Mouse (Mus musculus): Measurements from ENCODE around the gene Brinp1.

Brinp1 gene

DNA sequence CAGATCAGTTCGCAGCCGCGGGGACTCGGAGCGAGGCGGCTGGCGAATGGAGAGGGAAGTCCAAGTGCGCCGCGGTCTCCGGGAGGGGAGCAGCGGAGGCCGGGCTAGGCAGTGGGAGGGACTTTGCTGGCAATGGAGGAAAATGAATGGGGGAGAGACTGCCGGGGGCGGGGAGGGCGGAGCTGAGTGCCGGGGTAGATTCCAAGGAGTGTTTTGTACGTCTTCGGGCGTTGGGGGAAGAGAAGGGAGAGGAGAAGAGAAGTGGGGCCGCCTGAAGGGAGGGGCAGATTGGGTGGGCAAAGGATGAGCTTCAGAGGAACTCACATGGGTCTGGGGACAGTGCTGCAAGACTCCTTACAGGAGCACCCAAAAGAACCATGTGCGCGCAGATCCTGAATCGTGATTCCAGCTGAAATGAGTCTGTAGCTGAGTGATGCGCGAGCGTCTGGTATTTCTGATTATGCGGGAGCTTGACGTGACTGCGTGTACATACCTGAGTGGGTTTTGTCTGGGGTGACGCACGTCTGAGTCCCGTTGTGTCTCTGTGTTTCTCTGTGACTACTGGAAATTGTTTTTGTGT is at the start of gene Brinp1:
Gene Brinp1 (minus strand): TSS at position 76 of the 580 bp plus-strand sequence.
- DNase-seq (ENCODE audit: low read depth, low spot score) = peak; percentile 73

DNA sequence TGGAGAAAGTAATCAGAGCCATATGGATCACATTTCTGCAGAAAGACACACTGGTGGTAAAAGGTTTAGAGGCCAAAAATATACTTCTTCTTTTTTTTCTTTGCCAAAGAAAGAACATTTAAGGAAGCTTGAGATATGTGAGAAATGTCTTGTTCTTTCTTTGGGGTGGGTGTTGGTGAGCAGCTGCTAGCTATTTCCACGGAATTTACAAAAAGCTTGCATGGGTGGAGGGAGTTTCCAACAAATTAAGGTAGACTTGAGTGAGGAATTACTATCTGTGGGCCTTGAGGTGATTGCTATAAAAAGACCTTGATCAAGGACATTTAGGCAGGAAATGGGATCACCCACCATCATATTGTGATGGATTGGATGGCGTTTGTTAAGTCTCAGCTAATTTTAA is 3.1 kb upstream of the Brinp1 start:
- DNase-seq (ENCODE audit: low read depth, low spot score) = no peak

DNA sequence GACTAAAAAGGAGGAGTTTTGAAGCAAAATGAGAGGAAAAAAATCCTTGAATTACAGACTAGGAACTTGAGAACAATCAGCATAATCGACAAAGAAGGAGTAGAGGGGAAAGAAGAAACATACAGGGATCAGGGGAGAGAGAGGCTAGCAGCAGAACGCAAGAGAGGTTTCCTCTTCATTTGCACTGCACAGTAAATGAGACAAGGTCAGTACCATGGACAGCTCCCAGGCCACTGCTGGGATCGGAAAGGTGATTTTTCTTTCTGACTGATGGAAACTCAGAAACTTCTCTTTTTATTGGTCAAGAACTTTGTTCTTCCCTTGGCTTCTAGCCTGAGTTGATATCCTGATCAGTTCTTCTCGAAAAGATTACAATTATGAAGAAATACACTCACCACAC is 1.4 kb upstream of the Brinp1 start:
- DNase-seq (ENCODE audit: low read depth, low spot score) = peak; percentile 88

DNA sequence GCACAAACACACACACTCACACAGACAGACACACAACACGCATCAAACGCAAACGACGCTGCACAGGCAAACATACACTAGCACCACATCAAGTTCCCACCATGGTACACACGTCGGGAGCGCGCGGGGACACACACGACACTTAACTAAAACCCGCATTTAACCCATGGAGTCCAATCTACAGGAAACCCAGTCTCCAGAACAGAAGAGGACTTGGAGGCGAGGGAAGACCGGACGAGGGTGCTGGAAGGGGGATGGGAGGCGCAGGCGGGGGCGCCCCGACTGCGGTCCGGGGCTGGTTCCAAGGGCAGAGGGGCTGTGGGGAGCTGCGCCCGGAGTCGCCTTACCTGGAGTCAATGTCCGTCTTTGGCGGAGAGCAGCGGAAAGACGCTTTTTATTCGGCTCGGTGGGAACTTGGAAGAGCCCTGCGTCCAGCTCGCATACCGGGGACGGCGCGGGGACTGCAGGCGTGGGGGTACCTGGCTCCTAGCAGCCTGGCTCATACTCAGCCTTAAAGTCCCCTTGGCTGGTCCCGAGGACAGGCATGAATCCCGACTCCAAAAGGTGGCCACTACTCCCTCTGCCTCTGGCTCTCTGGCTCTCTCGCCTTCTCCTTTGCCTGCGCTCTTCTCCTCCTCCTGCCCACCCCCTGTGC is 403 bp downstream of the Brinp1 start:
- DNase-seq (ENCODE audit: low read depth, low spot score) = no peak

DNA sequence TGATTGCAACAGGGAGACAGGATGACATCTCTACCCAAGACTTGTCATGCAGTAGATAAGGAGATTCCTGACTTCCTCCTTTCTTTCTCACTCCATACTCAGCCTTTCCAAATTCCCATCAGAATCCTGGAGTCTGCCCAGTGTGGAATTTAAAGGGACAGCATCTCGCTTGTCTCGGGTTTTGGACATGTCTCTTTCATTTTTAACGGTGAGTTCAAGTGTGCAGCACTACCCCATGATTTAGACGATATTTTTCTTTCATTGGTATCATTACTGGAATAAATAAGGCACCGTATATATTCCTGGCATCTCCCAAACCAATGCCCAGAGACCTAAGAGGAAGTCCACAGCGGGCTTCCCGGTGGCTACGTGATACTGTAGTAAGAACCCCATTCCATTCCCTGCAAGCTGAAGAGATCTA is 1.1 kb downstream of the Brinp1 start:
- DNase-seq (ENCODE audit: low read depth, low spot score) = no peak

DNA sequence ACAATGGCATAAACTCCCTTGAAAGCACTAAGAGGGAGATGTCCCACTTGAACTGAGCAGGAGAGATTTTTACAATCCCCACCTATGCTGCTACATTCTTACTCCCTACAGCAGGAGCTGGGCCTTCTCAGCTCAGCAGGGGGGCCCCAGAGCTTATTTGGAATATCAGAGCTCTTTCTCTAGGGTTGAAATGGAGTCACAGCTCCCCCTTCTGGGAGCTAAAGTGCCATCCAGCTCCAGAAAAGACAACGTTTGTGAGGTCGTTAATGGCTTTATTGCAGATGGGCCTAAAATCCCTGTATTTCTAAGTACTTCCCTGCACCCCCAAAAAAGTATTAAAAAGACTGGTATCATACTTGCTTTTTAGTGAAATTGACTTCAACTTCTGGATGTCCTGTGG is 3.6 kb downstream of the Brinp1 start:
- peak; percentile 57 for DNase-seq (ENCODE audit: low read depth, low spot score)

DNA sequence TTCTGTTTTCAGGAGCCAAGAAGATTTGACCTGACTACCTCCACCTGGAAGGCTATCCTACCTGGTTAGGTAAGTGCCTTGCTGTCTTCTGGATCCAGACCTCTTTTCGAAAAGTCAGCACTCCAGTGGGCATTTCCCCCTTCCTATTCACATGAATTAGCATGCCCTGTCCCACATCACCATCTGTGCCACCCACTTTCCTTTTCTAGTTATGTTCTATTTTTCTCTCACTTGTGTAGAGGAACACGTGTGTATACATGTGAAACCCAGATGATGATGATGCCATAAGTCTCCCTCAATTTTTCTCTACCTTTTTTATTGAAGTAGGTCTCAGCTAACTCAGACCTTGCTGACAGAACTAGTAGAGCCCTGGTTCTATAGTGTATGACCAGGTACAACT is 11.3 kb downstream of the Brinp1 start:
- DNase-seq (ENCODE audit: low read depth, low spot score) = no peak

DNA sequence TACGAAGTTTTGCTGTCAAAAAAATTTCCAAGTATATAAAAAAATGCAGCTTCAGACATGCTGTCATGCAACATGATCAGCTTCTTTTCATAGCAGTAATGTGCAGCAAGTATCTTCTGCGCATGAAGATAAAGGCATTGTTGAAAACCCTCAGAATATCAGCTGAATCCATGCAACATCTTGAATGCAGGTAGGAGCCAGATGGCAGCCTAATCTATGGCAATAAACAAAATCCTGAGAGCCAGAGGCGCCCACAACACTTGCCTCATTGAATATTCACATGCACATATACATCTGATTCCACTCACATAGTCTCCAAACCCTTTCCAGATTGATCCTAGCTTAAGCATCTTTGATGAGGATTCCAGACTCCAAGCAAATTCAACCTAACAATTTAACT is 24.2 kb downstream of the Brinp1 start:
- DNase-seq (ENCODE audit: low read depth, low spot score) = no peak

DNA sequence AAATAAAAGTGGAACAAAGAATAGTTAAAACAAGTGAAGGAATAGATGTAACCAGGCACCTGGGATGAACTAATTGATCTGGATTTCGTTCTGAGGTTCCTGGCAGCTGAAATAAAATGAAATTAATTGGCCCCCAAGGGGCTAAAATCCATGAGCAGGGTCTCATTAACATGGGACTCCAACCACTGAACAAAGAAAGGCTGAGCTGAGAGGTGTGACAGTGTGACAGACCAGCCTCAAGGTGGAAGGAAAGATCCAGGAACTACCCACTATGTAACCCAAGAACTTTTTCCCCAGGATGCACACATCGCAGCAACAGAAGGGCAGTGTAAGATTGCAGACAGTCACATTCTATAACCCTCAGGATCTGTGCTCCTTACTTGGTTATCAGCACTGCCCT is 28.1 kb downstream of the Brinp1 start:
- peak; percentile 8 for DNase-seq (ENCODE audit: low read depth, low spot score)

DNA sequence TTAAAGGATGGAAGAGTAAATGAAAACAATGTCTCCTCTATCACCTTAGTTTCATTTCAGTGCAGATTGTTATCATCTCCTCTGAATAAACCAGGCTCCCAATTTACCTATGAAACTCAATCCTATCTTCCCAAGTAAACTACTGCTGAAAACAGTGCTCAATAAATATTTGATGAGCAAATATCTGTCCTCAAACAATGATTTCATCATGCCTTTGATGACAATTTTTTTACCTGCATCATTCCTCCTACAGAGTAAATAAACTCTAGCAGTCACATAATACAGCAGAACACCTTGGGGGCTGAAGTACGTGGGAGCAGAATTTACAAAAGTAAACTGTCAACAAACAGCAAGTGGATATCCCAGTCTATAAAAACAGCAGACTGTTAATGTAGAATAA is 31.3 kb downstream of the Brinp1 start:
- no peak for DNase-seq (ENCODE audit: low read depth, low spot score)

DNA sequence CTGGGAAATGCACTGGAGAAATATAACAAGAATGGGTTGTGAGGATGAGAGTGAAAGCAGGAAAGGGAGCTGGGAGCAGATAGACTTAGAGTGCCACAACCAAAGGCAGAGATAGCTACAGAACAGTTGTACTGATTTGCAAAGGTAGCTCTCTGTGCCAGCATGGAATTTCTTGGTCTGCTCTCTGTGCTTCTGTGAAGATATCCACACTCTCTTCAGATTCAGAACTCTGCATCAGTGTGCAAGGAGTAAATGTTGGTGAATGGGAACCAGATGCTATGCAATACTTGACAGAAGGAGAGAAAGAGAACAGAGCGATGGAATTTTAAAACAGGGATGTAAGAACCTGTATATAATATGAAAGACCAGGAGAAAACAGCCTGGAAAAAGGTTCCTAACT is 31.7 kb downstream of the Brinp1 start:
- no peak for DNase-seq (ENCODE audit: low read depth, low spot score)

DNA sequence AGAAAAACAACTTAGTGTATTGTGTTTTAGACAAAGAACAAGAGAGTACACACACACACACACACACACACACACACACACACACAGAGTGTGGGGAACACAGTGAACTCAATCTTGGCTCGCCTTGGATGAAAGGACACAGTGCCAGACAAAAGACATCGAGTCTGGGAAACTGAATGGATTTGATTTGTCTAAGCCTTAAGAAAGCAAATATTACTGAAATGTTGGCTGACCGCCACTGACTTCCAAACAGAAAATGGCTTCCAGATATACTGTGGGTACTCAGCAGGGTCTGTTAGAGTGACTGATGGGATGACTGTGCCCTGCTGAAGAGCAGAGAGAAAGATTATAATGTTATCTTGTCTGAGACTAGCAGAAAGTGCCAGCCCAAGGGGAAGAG is 34.1 kb downstream of the Brinp1 start:
- no peak for DNase-seq (ENCODE audit: low read depth, low spot score)

DNA sequence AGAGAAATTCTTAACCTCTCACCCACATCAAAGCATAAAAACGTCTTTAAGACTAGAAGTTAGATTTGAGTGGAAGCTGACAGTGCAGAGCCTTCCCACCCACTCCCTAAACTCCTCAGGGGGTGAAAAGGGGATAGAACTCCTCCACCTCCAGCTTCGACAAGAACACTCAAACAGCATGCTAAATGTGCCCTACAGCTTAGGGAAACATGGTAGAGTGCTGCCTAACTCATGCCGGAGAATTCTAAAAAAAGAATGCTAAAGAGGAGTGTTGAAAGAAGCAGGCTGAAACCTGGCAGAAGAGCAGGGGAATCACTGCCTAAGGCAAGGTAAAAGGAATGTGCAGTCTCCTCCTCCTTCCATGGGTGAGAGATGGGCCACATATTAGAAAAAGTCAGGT is 43.3 kb downstream of the Brinp1 start:
- DNase-seq (ENCODE audit: low read depth, low spot score) = no peak

DNA sequence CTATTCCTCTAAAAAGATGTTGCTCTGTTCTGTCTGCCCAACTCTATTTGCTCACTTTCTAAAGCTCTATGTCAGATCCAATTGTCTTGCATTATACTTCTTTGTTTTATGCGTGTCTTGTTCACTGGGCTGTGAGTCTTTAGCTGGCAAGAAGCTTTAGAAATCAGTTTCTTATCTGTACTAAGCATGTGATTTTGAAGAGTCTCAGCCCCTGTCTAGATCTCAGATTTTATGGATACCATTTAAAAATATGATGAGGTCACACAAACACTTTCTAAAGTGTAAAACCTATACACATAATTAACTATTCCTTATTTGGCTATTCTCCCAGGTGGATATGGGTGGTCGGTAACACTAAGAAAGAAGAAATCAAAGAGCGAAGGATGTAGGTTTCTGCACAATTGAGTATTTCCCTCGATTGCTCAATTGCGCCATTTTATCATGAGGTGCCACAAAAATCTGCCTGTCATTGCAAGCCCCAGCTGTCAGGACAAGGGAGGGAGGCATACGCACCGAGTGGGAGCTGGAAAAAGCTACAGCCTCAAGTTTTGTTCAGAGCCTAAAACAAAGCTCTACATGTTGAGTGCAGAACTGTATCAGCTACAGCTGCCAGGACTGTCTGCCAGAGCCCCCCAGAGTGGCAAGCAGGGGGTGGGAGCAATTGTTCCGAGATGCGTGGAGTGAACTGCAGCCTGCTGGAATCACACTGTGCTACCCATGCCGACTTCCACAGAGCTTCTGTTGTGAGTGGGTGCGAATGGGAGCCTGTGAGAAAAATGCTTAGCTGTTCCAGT is 47.6 kb downstream of the Brinp1 start:
- DNase-seq (ENCODE audit: low read depth, low spot score) = no peak

DNA sequence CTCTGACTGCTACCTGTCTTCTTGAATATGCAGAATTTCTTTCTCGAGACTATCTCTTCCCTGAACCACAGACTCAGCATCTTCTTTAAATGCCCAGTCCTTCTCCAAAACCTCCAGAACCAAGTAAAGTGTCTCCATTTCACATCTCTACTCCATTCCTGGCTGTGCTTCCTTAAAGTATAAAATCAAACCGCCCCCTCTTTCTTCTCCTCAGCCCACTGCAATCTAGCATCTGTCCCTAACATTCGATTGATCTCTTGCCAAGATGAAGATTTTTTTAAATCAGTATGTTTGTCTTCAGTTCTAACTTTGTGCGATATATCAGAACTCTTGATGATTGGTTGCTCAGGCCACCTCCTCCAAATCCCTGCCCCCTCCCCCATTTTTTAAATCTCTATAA is 63.7 kb downstream of the Brinp1 start:
- DNase-seq (ENCODE audit: low read depth, low spot score) = no peak

DNA sequence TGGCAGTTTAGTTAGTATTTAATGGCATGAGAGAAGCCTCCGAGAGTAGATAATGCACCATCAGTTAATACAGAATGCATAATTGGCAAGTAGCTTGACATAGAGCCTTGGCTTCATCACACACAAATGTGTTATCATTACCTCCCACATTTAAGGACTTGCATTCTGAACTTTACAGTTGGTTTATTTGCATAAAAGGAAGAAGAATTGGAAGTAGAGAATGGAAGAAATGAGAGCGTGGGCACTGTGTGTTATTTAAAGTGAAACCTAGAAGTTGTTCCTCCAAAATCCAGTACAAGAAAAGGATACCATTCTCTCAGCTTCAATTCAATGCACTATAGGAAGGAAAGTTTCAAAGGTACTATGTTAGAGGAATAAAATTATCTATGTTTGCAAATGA is 67.9 kb downstream of the Brinp1 start:
- DNase-seq (ENCODE audit: low read depth, low spot score) = no peak

DNA sequence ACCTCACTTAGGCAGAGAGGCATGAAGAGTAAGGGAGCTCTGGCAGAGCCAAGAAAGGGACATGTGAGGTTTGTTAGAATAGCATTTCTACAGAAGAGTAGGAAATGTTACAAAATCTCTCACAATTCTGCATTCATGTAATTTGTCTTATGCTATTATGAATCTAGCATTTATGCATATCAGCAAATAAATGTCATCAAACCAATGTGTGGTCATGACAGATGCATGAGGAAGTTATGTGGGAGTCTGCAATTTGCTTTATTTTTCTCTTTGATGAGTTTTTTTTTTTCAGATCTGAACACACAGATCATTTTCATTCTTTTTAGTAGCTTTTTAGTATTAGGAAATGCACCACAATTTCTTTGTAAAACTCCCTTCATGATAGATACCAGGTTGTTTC is 82.2 kb downstream of the Brinp1 start:
- no peak for DNase-seq (ENCODE audit: low read depth, low spot score)

DNA sequence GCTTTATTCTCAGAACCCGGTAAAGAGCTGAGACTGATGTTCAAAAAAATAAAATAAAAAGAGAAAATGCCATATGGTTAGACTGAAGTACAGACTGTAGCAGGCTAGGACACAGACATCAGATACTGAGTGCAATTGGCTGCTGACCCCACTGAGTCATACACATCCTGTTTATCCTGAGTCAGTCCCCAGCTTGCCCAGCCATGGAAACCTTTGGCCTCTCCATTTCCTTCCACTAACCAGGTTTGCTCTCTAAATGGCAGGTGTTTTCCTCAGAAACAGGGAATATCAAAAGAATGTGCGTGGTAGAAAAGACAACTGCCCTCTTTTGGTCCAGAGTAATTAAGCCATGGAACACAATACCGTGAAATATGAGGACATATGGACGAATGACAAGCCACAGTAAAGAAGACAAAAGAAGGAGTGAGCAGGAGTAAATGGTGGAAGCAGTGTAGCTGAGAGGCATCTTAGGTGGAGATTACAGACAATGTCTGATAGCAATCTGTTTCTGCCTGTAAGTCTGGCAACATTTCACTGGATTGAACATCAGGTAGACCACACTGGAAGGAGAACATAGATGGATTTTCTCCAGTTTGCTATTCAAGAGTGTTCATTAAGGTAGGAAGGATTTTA is 88.9 kb downstream of the Brinp1 start:
- no peak for DNase-seq (ENCODE audit: low read depth, low spot score)

DNA sequence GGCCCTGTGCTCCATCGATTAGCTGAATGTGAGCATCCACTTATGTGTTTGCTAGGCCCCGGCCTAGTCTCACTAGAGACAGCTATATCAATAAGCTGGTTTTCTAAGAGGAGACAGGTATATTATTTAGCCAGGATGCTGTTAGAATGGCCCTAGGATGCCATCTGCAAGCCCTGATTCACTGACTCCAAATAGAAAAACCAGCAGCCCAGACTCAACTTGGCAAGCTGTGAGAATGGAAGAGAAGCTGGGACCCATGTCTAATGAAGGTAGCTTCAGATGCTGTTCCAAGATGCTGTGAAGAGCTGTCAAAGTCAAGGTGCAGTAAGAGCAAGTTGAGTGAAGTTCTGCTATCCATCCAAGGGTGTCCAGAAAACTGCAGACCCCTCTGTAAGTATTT is 89.5 kb downstream of the Brinp1 start:
- no peak for DNase-seq (ENCODE audit: low read depth, low spot score)

DNA sequence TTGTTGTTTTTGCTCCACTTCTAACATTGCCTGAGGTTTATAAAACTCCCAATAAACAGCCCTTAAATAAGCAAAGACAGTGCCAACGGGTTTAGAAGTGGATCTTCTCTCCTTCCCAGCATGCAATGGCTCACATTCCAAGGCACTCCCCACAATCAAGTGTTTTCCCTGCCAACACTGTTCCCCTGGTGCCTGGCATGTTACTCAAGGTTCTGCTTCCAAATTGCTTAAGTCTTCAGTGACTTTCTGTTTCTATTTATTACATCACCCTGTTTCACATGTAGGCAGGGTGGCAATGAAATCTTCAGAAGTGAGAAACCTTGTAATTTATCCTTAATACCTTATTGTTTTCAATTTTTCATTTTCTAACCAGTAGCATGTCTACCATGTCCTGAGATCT is 97.3 kb downstream of the Brinp1 start:
- no peak for DNase-seq (ENCODE audit: low read depth, low spot score)

DNA sequence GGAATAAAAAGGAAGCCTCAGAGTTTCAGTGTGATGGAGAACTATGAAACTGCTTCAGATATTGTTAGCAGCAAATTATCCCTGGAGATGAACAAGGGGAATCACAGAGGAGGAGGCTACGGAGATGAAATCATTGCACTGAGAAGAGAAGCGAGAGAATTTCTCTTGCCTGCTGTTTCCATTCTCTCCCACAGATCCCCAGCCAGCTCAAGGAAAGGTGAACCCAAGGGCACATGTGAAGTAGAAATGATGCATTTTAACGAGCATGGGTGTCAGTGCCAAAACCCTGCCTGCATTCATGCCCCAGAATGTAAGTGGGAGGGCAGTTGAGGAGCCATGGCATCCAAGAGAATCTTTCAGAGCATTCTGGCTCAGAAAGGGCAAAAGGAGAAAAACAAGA is 104.5 kb downstream of the Brinp1 start:
- DNase-seq (ENCODE audit: low read depth, low spot score) = no peak

DNA sequence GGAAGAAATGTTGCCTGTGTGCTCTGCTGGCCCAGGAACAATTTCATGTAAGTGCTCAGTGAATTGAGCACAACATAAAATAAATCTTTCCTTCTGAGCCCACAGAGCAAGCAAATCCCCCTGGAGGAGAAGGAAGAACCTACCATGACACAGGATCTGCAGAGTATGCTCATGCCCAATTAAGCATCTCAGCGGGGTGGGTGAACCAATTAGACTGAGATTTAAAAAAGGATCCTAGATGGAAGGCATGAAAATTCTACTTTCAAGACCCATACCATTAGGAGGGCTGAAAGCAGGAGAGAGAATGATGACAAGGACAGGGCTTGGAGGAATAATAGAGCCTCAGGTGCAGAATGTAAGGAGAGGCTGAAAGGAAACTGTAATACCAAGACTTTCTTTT is 107.2 kb downstream of the Brinp1 start:
- no peak for DNase-seq (ENCODE audit: low read depth, low spot score)

DNA sequence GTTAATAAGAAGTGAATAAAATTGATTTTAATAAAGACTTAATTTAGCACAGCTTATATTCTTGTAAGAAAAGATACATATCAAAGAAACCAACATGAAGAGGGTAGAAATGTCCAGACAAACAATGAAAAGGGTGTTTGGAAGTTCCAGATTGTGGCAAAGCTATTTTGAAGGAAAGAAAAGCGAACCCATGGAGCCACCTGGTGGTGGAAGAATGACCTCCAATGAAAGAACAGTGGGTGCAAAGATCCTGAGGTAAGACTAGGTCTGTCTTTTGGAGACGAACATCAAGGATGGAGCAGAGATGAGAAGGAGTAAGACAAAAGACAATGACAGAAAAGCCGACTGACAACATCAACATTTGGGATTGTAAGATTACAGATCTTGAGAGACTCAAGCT is 108.2 kb downstream of the Brinp1 start:
- DNase-seq (ENCODE audit: low read depth, low spot score) = peak; percentile 2

Measured in forelimb bud, embryonic 11.5 days (tissue).